Mouse (Mus musculus): Measurements from ENCODE around the gene Rnf186. TPM values are rescaled to one million over a fixed set of nuclear protein-coding genes. Genes with fewer than 3 reads are reported as not detected.

The Rnf186 gene
- total RNA-seq, 1 experiment from 2014 or later = not detected

GRCm38 (mm10) chr4:139014793-139015192, 47.9 kb downstream of the Rnf186 start:
- DNase-seq = no peak

Other genes with a start within 250 kb of the Rnf186 start
- gene Pla2g2c, start 242.3 kb upstream of the Rnf186 start, total RNA-seq (2021) = 0.24 TPM in 1 of 2 replicates, not detected in the other
- 1.1 and 2.0 TPM in 2 replicates for gene Ubxn10, start 229.9 kb upstream of the Rnf186 start, total RNA-seq (2021)
- 19.2 and 21.7 TPM in 2 replicates for gene Pla2g2f, start 209.5 kb upstream of the Rnf186 start, total RNA-seq (2021)
- gene Pla2g2d, start 191.4 kb upstream of the Rnf186 start, total RNA-seq (2021) = 2.2 and 2.8 TPM in 2 replicates
- 10.5 and 17.1 TPM in 2 replicates for gene Pla2g5, start 103.6 kb upstream of the Rnf186 start, total RNA-seq (2021)
- gene Gm13030, start 93.1 kb upstream of the Rnf186 start, total RNA-seq (2021) = not detected in 2 replicates
- gene Pla2g2e, start 89.2 kb upstream of the Rnf186 start, total RNA-seq (2021) = 1.5 TPM in 1 of 2 replicates, not detected in the other
- gene Otud3, start 53.2 kb upstream of the Rnf186 start, total RNA-seq (2021) = 11.7 and 13.5 TPM in 2 replicates
- 16.0 and 16.7 TPM in 2 replicates for gene Tmco4, start 5.8 kb downstream of the Rnf186 start, total RNA-seq (2021)
- gene Htr6, start 108.5 kb downstream of the Rnf186 start, total RNA-seq (2021) = 0.33 and 0.52 TPM in 2 replicates
- gene Nbl1, start 125.9 kb downstream of the Rnf186 start, total RNA-seq (2021) = 20.3 and 21.4 TPM in 2 replicates
- gene Minos1, start 164.0 kb downstream of the Rnf186 start, total RNA-seq (2021) = 347 and 389 TPM in 2 replicates
- gene Capzb, start 225.8 kb downstream of the Rnf186 start, total RNA-seq (2021) = 304 and 325 TPM in 2 replicates